Mouse (Mus musculus): Measurements from ENCODE around the gene Gm49366.
"Not testable (repeated sequence)": the region's sequence is repeated elsewhere in the genome, so short reads cannot be mapped to it uniquely, and the experiment has no call there.

Gene Gm49366

DNA sequence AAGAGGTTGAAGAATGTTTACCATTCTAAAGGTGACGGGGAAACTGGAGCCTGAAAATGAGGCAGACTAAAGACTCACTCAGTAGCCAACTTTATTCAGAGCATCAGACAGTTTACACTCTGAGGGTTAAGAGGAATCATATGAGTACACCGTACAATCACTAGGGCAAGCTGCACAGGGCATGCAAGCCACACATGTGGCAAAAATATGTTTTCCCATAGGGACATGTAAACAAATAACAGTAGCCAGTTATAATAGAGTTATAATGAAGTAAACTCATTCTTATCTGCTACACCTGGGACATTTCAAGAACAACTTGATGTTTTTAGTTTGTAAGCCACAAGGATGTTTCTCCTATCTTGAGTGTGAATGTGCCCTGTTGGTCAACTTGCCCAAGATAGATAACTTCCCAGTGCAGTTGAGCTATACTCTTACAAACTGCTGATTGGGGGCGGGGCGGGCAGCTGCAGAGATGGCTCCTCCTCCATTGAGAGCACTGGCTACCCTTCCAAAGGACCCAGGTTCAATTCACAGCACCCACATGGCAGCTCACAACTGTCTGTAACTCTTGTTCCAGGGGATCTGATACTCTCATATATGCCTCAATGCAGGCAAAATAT lies 38.7 kb downstream of the Gm49366 start:
- DNase-seq (ENCODE audit: extremely low read depth, low read depth): no peak

DNA sequence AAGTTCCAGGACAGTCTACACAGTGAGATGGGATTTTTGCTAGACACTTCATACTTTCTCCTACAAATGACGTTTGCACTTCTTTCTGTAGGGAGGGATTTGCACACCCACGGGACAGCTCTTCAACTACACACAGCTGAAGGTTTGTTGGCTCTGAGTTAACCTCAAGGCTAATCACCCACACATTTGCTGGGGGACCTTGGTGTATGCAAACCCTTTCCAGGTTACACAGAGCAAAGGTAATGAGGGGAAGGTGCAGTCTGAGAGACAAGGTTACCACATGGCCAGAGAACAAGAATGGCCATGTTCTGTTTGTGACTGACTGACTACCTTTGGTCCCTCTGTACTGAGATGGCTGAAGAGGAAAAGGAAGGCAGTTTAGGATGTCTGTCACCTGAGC lies 45.1 kb downstream of the Gm49366 start:
- no peak for DNase-seq (ENCODE audit: extremely low read depth, low read depth)

GRCm38 (mm10) chr12:84084581-84084980 lies 45.8 kb downstream of the Gm49366 start:
- no peak for DNase-seq (ENCODE audit: extremely low read depth, low read depth)

GRCm38 (mm10) chr12:84094666-84095065 lies 55.9 kb downstream of the Gm49366 start:
- not testable (repeated sequence) for DNase-seq (ENCODE audit: extremely low read depth, low read depth)

- DNase-seq (ENCODE audit: extremely low read depth, low read depth): no peak
These were observed 60.9 kb downstream of the Gm49366 start for GRCm38 (mm10) chr12:84099605-84100004.

- DNase-seq (ENCODE audit: extremely low read depth, low read depth): no peak
These were observed 61.3 kb downstream of the Gm49366 start for GRCm38 (mm10) chr12:84100071-84100470.

GRCm38 (mm10) chr12:84100604-84101492 lies 62.1 kb downstream of the Gm49366 start, which contains the start of gene Acot6:
Acot6 (plus strand) TSS chr12:84100654.
- DNase-seq (ENCODE audit: extremely low read depth, low read depth): peak; percentile 51

- DNase-seq (ENCODE audit: extremely low read depth, low read depth): no peak
These were observed 62.7 kb downstream of the Gm49366 start for GRCm38 (mm10) chr12:84101493-84101845.

DNA sequence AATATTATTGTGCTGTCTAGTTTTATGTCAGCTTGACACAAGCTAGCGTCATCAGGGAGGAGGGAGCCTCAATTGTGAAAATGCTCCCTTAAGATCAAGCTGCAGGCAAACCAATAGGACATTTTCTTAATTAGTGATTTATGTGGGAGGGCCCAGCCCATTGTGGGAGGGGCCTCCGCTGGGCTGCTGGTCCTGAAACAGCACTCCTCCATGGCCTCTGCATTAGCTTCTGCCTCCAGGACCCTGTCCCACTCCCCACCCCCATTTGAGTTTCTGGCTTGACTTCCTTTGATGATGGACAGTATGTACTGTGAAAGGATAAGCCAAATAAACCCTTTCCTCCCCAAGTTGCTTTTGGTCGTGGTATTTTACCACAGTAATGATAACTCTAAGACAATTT lies 68.3 kb downstream of the Gm49366 start:
- DNase-seq (ENCODE audit: extremely low read depth, low read depth): no peak

- DNase-seq (ENCODE audit: extremely low read depth, low read depth): peak; percentile 43
These were observed 69.0 kb downstream of the Gm49366 start for GRCm38 (mm10) chr12:84107692-84108091.

All from MEL-GATA-1-ER (cell line).